Mouse (Mus musculus) bone marrow, adult 2 months (tissue): Measurements from ENCODE around the gene AC134908.4.

Experiments
- CTCF ChIP-seq: fragments of 200-500 bp; IDR thresholded peaks from 2 replicates; pipeline ENCODE4 v1.5.1; 2011; ENCODE audit warnings: low read length, control low read depth; ENCODE audit not compliant: control insufficient read depth, insufficient read depth
- POLR2A ChIP-seq: fragments of 200-500 bp; IDR thresholded peaks from 2 replicates; pipeline ENCODE4 v1.6.1; 2011; ENCODE audit warnings: low read depth, mild to moderate bottlenecking, control low read depth, low read length, borderline replicate concordance; ENCODE audit not compliant: control insufficient read depth

- TF ChIP-seq POLR2A (no peak), CTCF (no peak)
Measured at GRCm38 (mm10) chr17:25744311-25744710, 51.1 kb downstream of the AC134908.4 start.
